Mouse (Mus musculus) embryo, embryonic 10.5 days (tissue): Measurements from ENCODE around the gene Stag2.
A peak's percentile ranks its signal among the peaks of the same experiment; 100 is the strongest.

ENCODE experiments used
- DNase-seq: peaks from one replicate; pipeline ENCODE4 v3.0.0-alpha.2; 2015; ENCODE audit warnings: low spot score

The Stag2 gene

GRCm38 (mm10) chrX:42148788-42149556 is at the start of gene Stag2:
TSS of gene Stag2 (plus strand) at chrX:42149317.
- DNase-seq, result peak; percentile 89

- no peak for DNase-seq
Observed at GRCm38 (mm10) chrX:42107137-42107536, 42.0 kb upstream of the Stag2 start.

- DNase-seq, result no peak
Observed at GRCm38 (mm10) chrX:42110585-42110984, 38.5 kb upstream of the Stag2 start.

- no peak for DNase-seq
Observed at GRCm38 (mm10) chrX:42119442-42120048, 29.6 kb upstream of the Stag2 start.

GRCm38 (mm10) chrX:42124963-42125697 is 24.0 kb upstream of the Stag2 start:
- DNase-seq, result no peak

GRCm38 (mm10) chrX:42139882-42140281 is 9.2 kb upstream of the Stag2 start:
- DNase-seq, result no peak

GRCm38 (mm10) chrX:42142620-42143019 is 6.5 kb upstream of the Stag2 start:
- no peak for DNase-seq

GRCm38 (mm10) chrX:42143991-42144390 is 5.1 kb upstream of the Stag2 start:
- no peak for DNase-seq

- DNase-seq, result peak; percentile 3
Observed at GRCm38 (mm10) chrX:42148016-42148451, 1.1 kb upstream of the Stag2 start.

GRCm38 (mm10) chrX:42149557-42150345 is 634 bp downstream of the Stag2 start:
- peak; percentile 44 for DNase-seq

- DNase-seq, result peak; percentile 85
Observed at GRCm38 (mm10) chrX:42150346-42151023, 1.4 kb downstream of the Stag2 start.

- DNase-seq, result no peak
Observed at GRCm38 (mm10) chrX:42151024-42151754, 2.1 kb downstream of the Stag2 start.

- DNase-seq, result peak; percentile 83
Observed at GRCm38 (mm10) chrX:42151903-42152369, 2.8 kb downstream of the Stag2 start.

- no peak for DNase-seq
Observed at GRCm38 (mm10) chrX:42153056-42153455, 3.9 kb downstream of the Stag2 start.

- no peak for DNase-seq
Observed at GRCm38 (mm10) chrX:42165455-42165854, 16.3 kb downstream of the Stag2 start.

GRCm38 (mm10) chrX:42170811-42171210 is 21.7 kb downstream of the Stag2 start:
- no peak for DNase-seq

GRCm38 (mm10) chrX:42187590-42187989 is 38.5 kb downstream of the Stag2 start:
- DNase-seq, result no peak

GRCm38 (mm10) chrX:42188825-42189426 is 39.8 kb downstream of the Stag2 start:
- DNase-seq, result no peak

- no peak for DNase-seq
Observed at GRCm38 (mm10) chrX:42194608-42195007, 45.5 kb downstream of the Stag2 start.

GRCm38 (mm10) chrX:42202482-42202881 is 53.4 kb downstream of the Stag2 start:
- no peak for DNase-seq
